Mouse (Mus musculus): ENCODE measurements around the gene Lhfpl4.

The Lhfpl4 gene

DNA sequence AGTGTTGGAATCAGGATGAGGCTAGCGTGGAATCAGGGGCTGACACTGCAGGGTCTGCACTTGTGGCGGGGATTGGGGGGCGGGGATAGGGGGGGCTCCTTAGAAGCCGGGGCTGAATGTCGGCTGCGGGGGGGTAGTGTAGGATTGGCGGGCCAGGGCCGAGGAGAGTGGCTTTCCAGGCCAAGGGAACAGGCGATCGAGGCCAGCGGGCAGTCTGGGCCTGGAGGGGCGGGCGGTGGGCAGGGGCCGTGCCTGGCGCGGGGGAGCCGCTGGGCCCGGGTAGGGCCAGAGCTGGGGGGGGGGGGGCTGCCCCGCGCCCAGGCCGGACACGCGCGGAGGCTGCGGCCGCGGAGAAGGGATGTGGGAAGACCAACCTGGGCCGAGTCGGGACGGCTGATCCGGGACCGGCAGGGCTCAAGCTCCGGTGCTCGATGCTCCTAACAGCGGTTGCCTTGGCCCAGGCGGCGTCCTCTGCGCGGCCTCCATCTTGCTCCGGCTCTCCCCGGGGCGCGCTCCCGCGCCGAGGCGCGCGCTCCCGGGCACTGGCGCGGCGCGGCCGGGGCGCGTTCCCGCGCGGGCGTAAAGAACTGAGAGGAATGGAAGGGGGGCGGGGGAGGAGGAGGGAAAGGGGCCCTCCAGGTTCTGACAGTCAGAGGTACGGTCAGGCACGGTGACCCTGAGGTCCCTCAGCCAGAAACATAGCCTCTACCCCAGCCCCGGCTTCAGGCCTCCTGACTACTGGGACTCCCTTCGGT lies at the start of gene Lhfpl4:
Gene Lhfpl4 (minus strand): TSS at position 544 of the 755 bp plus-strand sequence.
- DNase-seq (ENCODE audit: low spot score in 2 of 2): no peak

DNA sequence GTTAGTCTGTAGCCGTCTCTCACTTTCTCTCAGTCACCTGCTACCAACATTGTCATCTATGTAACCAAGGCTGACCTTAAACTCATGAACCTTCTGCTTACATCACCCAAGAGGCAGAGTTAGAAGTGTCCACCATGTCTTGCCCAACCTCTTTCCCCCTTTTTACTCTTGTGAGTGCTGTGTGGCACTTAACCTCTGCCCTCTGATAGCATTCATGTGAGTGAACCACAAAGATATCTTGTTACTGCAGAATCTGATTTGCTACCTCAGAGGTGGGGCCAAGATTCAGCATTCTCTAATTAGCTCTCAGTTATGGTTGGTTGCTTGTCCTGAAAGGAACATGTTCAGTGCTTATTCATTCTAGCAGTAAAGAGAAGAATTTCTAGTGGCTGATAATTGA lies 47.6 kb upstream of the Lhfpl4 start:
- no peak for DNase-seq (ENCODE audit: low spot score in 2 of 2)

DNA sequence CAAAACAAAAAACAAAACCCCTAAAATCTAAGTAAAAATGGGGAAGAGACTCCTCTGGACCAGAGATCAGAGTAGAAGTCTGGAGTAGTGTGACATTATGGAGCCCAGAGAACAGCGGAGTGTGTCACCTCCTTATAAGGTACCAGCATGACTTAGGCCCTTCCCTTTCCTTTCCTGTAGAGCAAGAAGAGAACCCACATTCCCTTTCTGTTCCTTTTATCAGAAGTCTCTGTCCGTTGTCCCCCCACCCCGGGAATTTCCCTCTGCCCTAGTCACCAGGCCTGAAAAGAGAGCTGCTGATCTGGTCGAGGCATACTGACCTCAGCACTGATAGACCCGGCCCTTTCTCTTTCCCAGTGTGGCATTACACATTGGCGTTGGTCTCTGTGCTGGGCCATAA lies 43.3 kb upstream of the Lhfpl4 start:
- DNase-seq (ENCODE audit: low spot score in 2 of 2): no peak

DNA sequence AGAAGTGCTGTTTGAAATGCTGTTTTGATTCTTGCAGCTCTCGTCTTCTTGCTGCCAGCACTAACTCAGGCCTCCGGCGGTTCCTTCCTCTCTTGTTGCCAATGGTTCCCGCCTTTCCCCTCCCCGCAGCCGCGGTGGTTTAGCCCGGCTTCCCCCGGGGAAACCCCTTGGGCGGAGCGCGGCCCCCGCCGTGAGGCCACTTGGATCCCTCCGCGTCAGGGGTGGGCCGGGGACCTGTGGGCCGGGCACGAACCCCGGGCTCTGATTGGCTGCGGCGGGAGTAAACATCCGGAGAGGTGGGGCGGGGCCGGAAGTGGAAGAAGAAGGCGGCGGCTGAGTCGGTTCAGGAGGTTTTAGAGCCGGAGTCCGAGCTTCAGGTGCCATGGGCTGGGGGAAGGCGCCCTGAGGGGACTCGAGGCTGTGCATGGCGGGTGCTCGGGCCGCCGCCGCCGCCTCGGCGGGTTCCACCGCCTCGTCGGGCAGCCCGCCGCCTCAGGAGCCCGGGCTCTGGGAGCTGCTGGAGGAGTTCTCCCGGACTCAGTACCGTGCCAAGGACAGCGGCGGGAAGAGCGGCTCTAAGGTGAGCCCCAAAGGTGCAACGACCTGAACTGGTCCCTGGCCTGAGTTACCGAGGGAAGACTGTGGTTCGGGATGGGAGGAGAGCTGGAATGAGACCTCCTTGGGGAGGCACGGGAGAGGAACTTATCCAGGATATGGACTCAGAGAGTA lies 42.5 kb upstream of the Lhfpl4 start, which contains the start of gene Mtmr14:
Gene Mtmr14 (plus strand): TSS at position 302 of the 729 bp plus-strand sequence.
- DNase-seq (ENCODE audit: low spot score in 2 of 2): peak; percentile 99

DNA sequence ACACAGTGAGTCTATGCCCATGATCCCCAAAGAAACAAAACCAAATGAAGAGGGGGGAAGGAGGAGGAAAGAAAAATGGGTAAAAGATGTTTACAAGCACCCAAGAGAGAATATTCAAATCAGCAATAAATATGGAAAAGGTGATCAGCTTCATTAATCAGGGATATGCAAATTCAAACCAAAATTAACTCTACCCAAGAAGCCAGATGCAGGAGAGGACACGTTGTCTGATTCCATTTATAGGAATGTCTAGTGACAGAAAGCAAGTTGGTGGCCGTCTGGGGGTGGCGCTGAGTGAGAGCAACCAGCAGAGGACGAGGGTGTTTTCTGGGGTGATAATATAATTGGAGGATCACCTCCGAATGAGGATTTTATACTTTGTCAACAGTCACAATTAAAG lies 40.0 kb upstream of the Lhfpl4 start:
- no peak for DNase-seq (ENCODE audit: low spot score in 2 of 2)

DNA sequence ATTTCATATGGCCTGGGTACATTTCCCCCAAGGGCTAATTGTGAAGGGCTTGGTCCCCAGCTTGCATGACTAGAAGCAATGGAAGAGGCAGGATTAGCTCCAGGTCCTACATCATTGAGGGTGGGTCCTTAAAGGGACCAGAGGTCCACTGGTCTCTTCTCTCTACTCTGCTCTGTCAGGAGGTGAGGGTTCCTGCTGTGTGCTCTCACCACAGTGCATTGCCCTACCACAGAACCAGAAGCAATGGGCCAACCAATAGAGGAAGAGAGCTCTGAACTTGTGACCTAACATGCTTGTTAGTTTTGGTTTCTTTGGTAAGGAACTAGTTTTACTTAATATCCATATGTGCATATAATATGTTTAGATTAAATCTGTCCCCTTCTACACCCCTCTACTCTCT lies 31.5 kb upstream of the Lhfpl4 start:
- DNase-seq (ENCODE audit: low spot score in 2 of 2): no peak

DNA sequence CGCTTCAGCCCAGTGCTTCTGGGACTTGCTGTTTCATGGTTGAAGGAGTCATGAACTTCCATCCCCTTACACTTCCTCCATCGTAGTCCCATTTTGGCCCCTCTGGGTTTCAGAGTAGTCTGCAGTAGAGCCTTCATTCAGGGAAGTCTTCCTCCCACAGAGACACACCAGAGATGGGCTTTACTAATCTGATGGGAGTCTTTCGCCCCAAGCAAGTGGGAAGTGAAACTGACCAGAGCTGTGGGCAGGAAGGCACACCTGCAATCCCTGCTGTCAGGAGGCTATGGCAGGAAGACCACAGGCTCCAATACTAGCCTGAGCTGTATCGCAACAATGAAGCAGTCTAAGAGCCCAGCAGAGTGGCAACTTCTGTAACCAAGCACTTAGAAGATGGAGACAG lies 30.6 kb upstream of the Lhfpl4 start:
- DNase-seq (ENCODE audit: low spot score in 2 of 2): no peak

DNA sequence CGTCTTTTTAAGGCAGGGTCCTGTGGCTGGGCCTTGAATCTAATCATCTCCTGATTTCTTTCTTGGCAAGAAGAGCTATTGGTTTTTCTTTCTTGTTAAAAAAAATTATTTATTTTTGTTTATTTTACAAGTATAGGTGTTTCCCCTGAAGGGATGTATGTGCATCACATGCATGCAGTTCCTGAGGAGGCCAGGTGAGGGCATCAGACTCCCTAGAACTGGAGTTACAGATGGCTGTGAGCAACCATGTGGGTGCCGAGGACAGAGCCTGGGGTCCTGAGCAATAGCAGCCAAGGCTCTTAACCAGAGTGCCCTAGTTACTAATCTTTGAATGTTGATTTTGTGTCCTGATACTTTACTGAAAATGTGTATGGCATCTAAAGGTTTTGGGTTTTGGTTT lies 21.1 kb upstream of the Lhfpl4 start:
- no peak for DNase-seq (ENCODE audit: low spot score in 2 of 2)

DNA sequence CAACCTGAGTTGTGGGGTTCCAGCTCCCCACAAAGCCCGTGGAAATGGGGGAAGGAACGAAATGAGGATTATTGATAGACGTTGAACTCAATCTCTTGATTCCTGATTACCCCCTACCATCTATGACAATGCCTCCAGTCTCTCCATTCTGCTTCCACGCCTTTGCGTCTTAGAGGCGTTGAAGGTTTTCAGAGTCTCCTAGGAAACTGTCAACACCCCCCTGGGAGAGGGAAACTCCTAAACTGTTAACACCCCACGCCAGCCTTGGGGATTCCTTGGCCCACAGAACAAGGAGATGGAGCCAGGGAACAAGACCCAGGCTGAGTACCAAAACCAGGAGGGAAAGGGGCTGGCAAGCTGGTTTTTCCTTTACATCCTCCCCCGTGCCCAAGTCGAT lies 410 bp upstream of the Lhfpl4 start:
- no peak for DNase-seq (ENCODE audit: low spot score in 2 of 2)

DNA sequence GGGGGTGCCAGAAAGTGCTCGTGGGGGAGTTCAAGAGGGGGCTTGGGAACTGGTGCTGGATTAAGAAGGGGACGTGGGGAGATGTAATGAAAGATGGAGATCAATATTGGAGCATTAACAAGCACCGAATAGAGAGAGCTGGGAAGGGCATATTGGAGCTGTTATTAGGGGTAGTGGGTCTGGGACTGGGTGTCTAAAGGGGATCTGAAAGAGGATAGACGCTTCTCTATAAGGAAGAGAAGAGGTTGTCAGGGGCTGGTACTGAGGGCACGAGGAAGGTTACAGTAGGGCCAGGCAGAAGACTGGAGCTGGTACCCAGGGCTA lies 705 bp downstream of the Lhfpl4 start:
- DNase-seq (ENCODE audit: low spot score in 2 of 2): no peak

DNA sequence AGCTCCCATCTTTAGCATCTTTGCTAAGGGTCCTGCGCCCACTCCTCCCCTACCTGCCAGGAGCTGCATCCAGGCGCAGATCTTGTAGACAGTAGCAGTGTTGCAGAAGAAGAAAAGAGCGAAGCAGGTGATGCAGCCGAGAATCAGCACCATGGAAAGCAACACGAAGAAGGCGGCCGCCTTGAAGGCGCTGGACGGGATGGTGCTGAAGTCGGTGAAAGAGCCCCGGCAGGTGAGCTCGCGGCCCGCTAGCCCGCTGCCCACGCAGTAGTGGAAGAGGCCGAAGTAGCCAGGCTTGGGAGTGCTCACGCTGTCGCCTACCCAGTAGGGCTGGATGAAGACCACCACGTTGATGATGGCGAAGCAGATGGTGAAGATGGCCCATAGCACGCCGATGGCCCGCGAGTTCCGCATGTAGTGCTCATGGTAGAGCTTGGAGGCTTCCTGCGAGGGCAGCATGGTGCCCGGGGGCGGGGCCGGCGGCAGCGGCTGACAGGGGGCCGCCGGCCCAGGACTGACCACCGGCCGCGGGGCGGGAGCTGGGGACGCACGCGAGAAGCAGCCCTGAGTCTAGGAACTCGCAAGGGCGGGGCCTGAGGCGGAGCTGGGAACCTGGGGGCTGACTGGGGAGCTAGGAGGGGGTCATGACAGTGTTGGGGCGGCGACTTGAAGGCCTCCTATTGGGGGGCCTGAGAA lies 1.3 kb downstream of the Lhfpl4 start:
- DNase-seq (ENCODE audit: low spot score in 2 of 2): peak; percentile 10 to 23

DNA sequence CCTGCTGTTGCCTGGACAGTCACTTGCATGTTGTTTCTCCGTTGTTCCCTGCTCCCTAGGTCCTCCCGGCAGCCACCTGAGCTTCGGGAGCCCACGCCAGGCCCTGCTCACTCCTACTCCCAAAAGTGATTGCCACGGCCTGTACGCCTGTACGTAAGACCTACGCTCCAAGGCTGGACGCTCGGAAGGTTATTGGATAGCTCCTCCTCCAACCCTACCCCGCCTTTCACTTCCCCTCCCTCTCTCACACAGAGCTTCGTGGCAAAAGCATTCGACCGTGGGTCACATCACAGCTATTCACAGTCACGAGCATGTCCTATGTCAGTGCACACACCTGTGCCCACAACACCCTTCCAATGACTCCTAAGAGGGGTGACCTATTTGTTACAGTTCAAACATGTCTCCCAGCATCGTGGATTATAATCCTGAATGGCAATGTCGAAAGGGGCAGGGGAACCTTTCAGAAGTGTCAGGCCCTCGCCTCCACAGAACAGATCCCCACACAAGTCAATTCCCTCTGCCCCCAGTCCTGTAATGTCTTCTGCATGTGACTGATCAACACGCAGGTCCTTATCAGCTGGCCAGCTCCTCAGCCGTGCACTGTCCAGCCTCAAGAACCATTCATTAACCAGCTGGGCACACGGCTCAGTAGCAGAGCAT lies 10.2 kb downstream of the Lhfpl4 start:
- no peak for DNase-seq (ENCODE audit: low spot score in 2 of 2)

DNA sequence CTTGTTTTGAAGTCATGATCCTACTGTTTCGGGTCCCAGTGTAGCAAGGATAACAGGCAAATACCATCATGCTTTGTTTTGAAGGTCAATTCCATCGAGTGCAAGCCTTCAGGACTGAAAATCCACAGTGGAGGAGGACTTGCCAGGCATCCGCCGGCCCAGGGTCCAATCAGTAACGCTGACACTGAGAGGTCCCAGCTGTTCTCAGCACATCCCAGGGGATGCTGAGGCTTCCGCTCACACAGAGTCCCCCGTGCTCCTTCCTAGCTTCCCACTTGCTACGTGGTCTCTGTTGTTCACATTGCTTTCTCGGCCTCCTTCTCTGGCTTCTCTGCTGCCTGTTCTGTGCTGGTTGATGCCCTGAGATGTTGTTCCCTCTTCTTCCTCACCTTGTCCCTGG lies 11.0 kb downstream of the Lhfpl4 start:
- no peak for DNase-seq (ENCODE audit: low spot score in 2 of 2)

DNA sequence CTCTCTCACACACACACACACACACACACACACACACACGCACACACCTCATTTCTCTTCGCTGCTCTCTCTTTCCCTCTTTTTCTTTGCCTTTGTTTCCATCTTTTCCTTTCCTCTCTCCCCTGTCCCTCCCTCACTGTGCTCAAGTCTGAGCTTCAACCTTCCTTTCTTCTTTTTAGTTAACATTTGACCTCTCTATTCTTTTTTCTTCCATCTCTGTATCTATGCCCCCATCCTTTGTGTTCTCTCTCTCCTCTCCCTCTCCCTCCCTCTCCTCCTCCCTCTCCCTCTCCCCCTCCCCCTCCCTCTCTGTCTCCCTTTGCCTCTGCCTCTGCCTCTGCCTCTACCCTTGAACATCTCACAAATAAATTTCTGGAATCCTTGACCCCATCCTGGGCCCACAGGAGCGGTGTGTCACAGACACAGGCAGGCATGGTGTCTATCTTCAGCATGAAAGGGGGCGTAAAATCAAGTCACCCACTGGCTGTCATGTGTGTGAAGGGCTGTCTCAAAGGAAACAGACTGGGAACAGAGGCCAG lies 15.9 kb downstream of the Lhfpl4 start:
- DNase-seq (ENCODE audit: low spot score in 2 of 2): no peak

DNA sequence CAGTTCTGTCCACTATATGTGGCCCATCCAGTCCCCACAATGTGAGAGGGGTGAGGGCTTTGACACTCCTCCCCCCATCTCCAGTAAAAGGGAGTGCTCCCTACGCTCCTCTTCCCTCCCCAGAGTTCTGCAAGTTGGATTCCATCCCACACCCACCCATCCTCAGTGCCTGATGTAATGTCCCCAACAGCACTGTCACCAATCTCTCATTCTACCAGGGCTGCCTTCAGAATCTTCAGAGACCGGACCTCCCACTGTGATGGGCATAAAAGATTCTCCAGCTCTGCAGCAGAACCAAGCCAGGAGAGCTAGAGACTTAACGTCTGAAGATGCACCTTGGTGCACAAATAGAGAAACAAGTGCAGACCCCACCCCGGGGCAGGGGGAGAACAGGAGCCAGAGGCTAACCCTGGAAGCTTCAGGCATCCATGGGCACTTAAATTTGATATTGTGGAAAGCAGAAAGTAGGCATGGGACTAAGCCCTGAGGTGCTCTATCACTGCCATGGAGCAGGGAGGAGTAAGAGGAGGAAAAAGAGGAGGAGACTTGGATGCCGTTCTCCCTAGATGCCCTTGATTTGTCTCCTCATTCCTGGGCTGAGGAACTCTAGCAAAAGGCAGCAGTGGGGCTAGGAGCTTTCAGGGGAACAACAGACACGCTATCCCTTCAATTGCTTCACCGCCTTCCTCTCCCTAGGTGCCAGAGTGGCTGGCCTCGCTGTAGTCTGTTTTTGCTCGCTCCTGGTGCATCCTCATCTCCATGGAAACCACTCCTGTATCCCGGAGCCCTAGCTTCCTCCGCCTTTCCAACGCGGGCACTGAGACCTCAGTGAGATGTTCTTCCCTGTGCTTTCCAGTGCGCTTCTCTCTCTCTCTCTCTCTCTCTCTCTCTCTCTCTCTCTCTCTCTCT lies 16.6 kb downstream of the Lhfpl4 start:
- DNase-seq (ENCODE audit: low spot score in 2 of 2): no peak

DNA sequence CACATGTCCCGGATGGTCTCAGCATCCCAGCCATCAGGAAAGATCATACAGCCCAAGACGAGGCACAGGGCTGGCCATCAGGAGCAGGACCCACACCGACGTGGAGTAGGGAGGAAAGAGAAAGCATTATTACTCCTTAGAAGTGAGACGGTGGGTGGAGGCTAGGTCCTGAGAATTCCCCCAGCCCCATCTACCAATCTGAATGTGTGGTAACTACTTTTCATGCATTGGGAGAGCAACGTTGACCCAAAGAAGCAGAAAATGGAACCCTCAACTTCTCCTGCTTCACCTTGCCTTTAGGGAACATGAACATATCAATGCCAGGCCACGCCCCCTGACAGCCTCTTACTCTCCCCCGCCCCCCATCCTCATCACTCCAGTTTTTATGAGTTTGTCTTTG lies 18.6 kb downstream of the Lhfpl4 start:
- no peak for DNase-seq (ENCODE audit: low spot score in 2 of 2)

DNA sequence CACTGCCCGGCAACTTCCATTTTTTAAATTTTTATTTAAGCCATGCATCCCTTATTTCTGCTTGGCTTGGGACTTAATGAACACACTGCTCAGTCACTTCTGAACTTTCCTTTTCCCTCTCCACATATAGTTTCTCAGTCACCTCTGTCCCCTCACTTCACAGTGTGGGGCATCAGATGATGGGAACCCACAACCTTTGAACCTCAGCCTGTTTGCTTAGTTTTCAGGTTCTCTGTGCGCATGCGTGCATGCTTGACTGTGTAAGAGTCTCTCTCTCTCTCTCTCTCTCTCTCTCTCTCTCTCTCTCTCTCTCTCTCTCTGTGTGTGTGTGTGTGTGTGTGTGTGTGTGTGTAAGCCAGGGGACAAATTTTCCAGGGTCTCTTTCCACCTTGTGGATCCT lies 19.7 kb downstream of the Lhfpl4 start:
- DNase-seq (ENCODE audit: low spot score in 2 of 2): no peak

DNA sequence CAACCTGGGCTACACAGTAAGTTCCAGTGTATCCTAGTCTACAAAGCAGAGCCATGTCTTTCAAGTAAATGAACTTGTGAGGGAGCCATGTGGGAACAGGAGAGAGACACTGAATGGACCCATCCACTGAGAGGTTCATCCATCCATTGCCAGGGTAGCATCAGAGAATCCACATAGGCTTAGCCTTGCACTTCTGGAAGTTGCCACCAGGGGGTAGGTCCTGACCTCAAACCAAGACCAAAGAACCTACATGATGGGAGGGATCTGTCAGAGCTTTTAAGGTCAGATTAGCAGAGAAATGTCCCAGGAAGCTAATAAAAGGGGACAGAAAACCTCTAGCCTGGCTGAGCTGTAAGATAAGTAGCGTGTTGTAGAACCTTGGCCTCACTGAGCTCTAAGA lies 22.6 kb downstream of the Lhfpl4 start:
- DNase-seq (ENCODE audit: low spot score in 2 of 2): peak; percentile 40 to 51

DNA sequence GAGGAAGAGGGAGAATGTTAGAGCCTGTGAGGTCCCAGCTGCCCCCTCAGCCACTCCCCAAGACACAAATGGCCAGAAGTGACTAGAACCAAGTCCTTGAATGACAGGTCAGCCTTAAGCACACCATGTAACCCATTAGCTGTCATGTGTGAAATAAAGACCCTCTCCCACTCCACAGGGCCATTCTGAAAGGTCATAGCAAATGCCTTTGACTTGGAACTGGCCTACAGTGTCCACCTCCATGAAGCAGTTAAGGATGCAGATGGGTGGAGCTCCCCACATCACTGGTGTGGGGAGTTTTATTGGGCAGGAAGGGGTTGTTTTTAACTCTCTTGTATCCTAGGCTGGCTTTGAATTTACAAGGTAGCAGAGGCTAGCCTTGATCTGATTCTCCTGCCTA lies 23.2 kb downstream of the Lhfpl4 start:
- no peak for DNase-seq (ENCODE audit: low spot score in 2 of 2)

DNA sequence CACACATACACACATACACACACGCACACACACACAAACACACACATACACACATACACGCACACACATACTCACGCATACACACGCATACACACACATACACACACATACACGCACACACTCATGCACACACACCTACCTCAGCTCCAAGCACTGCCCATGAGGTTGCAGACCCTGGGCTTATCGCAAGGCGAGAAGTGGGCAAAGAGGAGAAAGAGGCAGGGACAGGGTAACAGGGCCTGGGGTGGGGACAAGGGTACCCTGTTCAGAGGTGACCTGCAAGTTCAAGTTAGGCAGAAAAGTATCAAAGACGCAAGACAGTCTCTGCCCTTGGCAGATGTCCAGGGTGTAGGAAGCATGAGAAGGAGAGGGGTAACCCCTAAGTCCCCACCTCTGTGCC lies 24.5 kb downstream of the Lhfpl4 start:
- DNase-seq (ENCODE audit: low spot score in 2 of 2): no peak

DNA sequence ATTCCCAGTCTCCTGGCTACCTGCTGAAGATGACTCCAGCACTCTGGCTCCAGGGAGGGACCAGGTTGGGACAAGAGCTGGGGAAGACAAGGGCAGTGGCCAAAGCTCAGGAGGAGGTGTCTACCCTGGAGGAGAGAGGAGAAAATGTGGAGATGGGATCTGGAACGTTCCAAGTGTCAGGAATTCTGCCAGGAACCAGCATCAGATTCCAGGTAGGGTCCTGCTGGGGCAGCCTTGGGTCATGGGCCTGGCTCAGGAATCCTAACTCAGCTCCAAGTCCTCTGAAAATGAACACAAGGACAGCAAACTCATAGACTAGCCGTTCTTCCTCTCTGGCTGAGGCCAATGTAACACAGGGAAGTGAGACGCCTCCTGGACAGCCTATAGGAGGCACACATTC lies 25.3 kb downstream of the Lhfpl4 start:
- DNase-seq (ENCODE audit: low spot score in 2 of 2): no peak
